Mouse (Mus musculus): Measurements from ENCODE around the gene Srp72.
A peak's percentile ranks its signal among the peaks of the same experiment; 100 is the strongest.
"Not testable (repeated sequence)": the region's sequence is repeated elsewhere in the genome, so short reads cannot be mapped to it uniquely, and the experiment has no call there.

Srp72 gene

DNA sequence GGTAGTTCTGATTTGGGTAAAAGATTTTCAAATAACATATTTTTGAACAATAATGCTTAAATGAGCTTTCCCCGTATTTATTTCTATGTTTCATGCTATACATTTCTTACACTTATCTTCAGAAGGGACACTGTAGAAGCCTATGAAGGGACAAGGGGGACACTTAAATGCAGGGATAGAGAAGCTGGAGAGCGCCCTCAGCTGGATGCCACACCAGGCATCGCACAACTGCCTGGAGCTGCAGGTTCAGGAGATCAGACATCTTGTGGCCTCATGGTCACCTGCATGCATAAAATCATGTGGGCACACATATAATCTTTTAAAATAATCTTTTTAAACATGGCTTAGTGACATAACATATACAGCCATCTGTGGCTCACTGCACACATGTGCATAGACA is 9.8 kb upstream of the Srp72 start:
- no peak for DNase-seq (ENCODE audit: low spot score)

DNA sequence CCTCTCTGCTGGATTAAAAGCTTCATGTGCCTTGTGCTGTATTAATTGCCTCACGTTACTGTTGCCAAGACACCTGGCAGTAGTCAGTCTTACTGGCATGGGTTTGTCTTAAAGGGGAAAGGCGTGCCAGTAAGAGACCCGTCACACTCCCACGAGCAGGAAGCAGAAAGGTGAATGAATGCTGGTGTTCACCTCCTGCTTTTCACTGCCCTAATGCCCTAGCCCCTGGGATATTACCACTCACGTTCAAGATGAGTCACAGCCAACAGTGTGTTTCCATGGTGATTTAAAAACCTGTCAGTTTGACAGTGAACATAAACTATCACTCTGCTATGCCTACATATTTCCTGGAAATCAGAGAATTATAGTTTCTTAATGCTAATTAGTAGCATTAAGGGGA is 5.2 kb upstream of the Srp72 start:
- DNase-seq (ENCODE audit: low spot score) = no peak

DNA sequence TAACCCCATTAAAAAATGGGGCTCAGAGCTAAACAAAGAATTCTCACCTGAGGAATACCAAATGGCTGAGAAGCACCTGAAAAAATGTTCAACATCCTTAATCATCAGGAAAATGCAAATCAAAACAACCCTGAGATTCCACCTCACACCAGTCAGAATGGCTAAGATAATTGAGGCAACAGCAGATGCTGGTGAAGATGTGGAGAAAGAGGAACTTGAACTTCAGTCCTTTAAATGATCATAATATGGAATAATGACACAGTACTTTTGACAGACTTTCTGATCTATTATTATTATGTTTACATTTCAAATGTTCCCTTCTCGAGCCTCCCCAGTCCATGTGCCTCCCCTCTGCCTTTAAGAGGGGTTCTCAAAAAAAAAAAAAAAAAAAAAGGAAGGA is 3.4 kb upstream of the Srp72 start:
- DNase-seq (ENCODE audit: low spot score) = not testable (repeated sequence)

DNA sequence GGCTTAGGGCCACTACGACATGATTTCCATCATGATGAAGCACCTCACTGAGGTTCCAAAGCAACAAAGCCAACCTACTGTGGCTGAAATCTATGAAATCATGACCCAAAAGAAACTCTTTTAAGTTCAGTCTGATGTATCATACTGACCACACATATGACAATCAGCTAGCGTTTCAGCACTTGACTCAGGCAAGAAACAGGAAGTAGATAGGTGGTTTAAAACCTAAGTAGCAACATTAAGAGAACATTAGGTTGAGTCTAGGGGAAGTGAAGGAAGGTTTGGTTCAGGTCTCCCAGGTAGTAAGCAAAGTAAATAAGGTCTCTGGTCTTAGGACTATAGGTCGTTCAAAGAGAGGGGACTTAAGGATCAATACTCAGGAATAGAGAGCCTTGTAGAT is 995 bp upstream of the Srp72 start:
- DNase-seq (ENCODE audit: low spot score) = no peak

DNA sequence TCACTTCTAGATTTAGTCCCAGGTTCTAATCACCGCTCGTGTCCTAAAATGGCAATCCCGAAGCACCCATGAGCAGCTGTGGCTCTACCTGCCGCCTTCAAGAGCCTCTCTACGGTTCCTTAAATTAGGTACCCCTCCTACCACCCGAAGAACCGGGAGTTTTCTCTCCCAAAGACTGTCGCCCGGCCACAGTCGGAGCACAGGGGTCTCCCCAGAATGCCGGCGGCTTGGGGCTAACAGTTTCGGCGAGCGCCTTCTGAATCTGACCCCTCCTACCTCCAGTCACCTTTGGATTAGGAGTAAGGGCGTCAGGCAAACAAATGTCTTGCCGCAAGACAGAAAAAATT is 303 bp upstream of the Srp72 start:
- no peak for DNase-seq (ENCODE audit: low spot score)

DNA sequence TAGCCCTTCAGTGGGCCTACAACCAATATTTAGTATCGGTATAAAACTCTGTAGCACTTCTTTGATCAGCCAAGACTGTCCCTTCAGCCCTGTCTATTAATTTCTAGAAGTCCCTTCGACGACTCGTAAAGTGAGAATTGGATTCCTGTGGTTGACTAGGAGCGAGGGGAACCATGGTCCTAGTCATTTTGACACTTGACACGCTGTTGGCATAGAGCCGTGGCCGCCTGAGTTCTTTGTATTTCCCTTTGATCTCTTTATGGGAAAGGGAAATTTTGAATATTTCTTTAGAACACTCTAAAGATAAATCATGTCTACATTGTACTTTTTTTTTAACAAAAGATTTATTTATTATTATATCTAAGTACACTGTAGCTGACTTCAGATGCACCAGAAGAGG is 1.3 kb downstream of the Srp72 start:
- no peak for DNase-seq (ENCODE audit: low spot score)

DNA sequence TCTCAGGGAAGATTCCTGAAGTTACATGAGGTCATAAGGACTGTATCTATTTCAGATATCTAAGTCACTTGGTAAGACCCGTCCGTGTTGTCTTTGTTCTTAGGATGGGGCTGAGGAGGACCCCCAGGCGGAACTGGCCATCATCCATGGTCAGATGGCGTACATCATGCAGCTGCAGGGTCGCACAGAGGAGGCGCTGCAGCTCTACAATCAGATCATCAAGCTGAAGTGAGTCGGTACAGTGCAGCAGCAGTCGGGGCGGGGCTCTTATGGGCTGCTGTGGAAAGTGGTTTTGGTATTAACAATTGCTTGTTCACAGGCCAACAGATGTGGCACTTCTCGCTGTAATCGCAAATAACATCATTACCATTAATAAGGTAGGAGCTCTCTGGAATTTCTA is 9.5 kb downstream of the Srp72 start:
- DNase-seq (ENCODE audit: low spot score) = no peak

DNA sequence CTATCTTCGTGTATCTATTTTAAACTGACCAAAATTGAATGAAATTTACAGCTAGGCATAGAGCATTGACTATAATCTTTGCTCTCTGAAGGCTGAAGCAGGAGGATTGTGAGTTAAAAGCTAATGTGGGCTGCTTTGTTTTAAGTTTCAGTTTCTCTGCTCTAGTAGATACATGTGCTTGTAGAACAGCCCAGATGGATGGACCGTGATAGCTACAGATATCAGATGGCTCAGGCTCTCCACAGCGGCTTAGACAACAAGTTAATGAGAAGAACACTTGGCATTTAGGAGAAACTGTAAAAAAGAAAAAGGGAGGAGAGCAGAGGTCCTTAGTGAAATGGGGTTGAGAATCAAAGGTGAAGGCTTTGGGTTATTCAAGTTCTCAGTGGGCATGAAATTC is 16.3 kb downstream of the Srp72 start:
- no peak for DNase-seq (ENCODE audit: low spot score)

DNA sequence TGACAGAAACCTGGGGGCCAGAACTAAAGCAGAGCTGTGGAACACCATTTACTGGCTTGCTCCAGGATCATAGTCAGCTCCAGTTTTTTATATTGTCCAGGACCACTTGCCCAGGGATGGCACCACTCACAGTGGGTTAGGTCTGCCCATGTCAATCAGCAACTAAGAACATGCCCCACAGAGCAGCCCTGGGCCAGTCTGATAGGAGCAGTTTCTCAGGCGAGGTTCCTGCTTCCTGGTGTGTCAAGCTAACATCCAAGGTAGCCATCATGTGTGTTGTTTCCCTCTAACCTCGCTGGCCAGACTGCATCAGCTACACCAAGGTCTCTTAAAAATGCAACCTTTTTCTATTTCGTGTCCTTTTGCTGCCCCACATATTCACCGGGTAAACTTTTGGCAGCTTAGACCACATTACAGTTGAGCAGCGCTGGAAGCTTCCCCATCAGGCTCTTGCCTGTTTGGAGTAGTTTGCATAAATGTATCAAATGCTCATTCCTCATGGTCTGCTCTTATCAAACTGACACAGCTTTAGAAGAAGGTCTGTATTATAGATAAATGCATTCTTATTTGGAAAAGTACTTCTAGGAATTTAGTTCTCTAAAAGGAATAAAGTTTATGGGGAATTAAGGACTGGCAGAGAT is 18.8 kb downstream of the Srp72 start:
- no peak for DNase-seq (ENCODE audit: low spot score)

DNA sequence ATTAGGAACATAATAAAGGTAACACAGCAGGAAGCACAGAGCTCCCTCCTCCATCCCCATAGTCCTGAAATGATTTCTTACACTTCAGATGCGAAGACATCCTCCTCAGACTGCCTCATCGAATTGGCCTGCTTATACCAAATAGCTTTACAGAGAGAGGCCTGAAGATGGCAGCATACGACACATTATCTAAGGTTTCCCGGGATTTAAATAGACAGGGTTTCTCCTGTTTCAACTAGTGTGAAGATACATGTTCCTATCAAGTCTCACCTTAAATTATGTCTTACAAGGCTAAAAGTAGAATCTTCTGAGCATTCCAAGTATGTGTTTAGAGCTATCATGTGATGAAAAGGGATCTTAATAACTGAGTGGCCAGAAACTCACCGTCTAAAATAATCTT is 23.9 kb downstream of the Srp72 start:
- DNase-seq (ENCODE audit: low spot score) = peak; percentile 78

DNA sequence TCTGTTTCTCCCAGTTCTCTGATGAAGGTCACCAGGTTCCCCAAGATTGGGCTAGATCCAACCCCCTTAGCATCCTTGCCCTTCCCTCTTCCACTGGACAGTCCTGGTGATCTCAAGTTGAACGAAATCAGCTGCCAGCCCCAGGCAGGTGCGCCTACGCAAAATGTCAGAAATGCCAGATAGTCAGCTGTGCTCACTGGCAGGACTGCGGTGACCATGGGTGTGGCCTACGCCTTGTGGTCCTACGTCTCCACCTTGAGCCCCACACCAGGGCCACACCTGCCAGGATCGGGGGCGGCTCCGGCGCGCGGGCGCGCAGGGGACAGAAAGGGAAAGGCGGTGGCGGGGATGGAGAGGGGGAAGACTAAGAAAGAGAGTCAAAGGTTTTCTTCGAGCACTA is 26.7 kb downstream of the Srp72 start:
- DNase-seq (ENCODE audit: low spot score) = no peak

DNA sequence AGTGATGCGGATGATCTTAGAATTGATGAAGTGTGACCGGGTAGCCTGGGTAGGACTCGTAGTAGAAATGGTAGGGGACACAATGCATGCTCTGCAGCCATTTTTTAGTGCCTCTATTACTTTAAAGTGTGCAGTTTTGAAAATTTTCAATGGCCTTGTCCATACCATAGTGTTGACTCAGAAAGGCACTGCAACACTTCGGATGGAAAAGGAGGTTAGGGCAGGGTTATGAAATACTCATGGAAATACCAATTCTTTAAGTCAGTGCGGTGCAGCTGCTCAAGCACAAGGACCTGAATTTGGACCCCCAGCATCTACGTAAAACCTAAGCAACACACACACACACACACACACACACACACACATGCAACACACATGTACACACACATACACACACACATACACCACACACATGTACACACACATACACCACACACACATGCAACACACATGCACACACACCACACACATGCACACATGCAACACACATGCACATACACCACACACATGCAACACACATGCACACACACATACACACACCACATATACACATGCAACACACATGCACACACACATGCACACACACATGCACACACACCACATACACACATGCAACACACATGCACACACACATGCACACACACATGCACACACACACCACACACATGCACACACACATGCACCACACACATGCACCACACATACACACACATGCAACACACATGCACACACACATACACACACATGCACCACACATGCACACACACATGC is 29.8 kb downstream of the Srp72 start, which contains the start of gene Arl9:
Gene Arl9, plus strand, starts transcription at position 5 of the 771 bp plus-strand sequence.
- DNase-seq (ENCODE audit: low spot score) = no peak

DNA sequence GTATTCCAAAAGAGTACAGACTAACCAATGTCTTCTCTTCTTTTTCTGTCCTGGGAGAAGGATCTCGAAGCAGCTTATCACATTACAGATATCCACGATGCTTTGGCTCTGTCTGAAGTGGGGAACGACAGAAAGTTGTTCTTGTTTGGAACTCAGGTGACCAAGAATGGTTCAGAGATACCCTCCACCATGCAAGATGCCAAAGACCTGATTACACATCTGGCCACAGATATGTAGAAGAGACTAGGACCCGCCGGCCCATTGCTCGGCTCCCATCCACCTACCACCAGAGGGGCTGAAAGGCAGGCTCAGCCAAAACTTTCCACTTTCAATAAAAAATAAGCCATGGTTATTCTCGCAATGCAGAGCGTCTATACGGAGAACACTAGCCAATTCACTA is 35.9 kb downstream of the Srp72 start:
- no peak for DNase-seq (ENCODE audit: low spot score)

DNA sequence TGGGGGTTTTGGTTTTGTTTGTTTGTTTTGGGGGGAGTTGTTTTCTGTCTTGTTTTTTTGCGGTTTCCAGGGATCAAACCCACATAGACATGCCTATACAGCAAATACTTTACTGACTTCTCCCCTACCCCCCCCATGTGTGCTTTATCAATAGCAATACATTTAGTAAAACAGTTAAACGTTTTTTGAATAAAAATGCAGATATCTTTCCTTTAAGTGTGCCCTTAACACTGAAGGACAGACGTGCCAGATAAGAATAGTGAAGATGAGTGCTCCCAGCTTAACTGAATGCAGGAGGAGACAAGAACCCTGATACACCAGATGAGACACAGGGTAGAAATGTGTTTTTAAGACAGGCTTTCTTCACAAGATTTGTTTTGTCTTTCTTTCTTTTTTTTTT is 36.6 kb downstream of the Srp72 start:
- no peak for DNase-seq (ENCODE audit: low spot score)

DNA sequence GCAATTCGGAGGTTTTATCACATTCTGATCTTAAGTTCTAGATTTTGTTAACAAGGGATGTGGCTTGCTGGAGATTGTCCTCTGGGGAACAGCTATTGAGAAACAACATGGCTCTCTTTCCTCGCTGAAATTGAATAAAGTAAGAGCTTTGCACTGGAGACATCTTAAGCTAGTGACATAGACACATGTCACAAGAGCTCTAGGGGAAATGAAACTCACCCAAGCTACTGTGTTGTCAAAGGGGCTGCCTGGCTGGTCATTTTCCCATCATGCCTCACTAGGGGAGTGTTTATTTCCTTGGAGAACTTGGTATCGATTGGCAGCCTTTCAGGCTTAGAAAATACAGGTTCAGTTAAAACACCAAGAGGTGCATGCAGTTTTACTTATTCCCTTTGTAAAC is 38.7 kb downstream of the Srp72 start:
- no peak for DNase-seq (ENCODE audit: low spot score)

DNA sequence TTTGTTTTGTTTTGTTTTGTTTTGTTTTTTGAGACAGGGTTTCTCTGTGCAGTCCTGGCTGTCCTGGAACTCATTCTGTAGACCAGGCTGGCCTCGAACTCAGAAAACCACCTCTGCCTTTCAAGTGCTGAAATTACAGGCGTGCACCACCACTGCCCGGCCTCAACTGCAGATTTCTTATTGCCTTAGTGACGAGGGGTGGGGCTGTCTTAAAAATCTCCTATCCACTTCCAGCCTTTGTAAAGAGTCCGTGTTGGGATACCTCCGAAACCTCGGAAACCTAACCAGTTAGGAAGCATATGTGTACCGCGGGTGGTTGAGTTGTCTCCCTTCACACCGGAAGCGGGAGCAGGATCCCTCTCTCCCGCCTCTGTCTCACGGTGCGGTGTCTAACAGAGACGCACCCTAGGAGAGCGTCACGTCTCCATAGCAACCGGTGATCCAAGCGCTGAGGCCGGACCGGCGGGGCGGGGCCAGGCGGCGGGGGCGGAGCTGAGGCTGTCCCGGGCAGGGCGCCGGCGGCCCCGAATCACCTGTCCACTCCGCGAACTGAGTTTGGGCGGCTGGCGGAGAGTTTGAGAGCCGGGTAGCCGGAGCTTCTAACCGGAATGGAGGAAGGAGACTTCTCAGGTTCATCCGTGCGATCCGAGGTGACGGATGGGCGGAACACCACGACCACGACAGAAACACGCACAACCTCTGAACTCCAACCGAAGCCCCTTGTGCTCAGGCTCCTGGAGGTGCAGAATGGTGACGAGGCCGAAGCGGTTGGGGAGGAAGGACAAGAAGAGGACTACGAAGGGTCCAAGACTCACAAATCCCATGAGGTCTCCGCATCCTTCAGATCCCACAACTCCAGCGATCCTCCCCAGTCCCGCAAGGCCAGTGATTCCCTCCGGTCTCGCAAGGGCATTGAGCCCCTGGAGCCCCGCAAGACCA is 41.3 kb downstream of the Srp72 start, which contains the start of gene Thegl:
Gene Thegl, plus strand, starts transcription at position 480 of the 939 bp plus-strand sequence.
- peak; percentile 91 for DNase-seq (ENCODE audit: low spot score)

DNA sequence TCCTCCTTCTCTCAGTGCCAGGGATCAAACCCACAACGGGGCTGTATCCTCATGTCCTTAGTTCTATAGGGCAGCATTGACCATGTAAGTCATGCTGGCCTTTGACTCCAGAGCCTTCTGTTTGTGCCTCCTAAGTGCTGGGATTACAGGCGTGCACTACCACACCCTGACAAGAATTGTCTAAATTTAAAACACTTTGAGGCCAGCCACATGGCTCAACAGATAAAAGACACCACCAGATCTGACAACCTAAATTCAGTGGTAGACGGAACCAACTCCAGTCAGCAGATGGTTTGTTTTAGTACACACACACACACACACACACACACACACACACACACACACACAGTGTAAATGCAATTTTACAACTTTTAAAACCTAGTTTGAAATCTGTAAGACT is 53.6 kb downstream of the Srp72 start:
- DNase-seq (ENCODE audit: low spot score) = no peak

DNA sequence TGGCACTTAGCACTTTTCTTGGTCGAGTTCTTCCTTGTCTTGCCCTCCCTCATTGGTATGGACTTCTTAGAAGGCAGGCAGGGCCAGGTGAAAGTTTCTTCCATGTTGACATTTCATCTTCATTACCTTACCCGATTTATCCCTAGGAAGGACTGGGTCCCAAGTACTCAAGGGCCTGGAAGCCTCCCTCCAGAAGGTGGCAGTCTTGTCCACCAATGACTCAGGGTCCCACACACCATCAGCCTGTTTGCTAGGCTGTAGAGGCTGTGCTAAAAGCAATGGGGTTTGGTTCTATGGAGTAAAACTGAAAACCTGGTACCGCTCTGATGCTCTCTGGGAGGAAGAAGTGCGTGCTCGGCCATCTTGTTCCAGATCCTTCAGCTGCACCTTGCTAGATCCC is 55.3 kb downstream of the Srp72 start:
- peak; percentile 29 for DNase-seq (ENCODE audit: low spot score)

DNA sequence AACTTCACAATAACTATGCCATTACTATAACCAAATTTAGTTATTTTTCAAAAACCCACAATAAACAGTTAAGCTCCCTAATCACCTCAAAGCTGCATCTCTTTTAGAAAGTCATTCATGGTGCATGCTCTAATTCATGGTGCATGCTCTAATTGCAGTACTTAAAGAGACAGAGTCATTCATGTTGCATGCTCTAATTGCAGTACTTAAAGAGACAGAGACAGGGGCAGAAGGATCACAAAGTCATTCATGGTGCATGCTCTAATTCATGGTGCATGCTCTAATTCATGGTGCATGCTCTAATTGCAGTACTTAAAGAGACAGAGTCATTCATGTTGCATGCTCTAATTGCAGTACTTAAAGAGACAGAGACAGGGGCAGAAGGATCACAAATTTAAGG is 60.6 kb downstream of the Srp72 start:
- not testable (repeated sequence) for DNase-seq (ENCODE audit: low spot score)

DNA sequence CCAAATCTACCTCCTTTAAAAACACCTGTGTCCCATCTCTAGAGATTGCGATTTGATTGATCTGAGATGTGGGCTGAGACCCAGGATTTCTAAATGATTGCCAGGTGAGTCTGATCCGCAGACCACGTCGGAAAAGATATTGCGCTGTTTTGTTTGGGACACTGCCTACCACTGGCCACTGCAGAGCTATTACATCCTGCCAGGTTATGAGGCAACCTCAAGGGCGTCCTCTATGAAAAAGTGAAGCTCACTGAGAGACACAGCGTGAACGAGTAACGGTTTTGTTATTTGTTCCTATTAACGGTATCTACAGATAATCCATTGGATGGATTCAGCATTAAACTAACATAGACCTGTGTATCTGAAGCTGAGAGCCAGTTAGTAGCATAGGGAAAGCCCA is 64.0 kb downstream of the Srp72 start:
- DNase-seq (ENCODE audit: low spot score) = no peak

DNA sequence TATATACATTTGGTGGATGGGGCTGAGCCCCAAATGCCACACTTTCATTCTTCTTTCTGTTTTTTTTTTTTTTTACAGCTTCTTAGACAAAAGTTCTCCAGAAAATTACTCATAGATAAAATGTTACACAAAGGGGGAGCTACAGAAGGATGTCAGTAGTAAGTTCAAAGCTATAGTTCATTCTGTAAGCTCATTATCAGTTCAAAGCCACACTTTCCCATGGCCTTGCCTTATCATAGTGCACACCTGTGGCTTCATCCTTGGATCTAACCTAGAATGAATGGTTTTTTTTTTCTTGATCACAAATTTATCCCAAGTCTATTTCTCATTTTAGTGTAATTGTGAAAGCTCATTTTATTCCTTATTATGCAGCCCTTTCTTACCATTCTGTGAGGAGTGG is 64.9 kb downstream of the Srp72 start:
- no peak for DNase-seq (ENCODE audit: low spot score)

DNA sequence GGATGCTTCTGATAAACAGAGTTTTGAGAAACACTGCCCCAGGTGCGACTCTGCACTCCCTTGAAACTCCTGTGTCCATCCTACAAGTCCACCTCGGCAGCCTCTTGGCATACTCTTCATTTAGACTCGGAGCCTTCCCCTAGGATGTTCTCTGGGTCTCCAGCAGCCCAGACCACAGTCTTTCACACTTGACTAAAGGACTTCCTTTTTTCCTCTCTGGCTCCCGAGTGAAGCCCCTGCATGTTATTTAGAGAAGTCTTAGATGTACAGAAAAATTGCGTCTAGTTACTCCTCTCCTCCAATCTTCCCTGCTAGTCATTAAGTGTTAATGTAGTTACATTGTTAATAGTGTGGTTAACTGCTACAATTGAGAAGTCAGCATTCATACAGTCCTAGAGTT is 69.9 kb downstream of the Srp72 start:
- no peak for DNase-seq (ENCODE audit: low spot score)

All from embryo, embryonic 10.5 days (tissue).